Mouse (Mus musculus) gastrocnemius, postnatal 10 days (tissue): ENCODE data around the gene Snx29. TPM values are rescaled to one million over a fixed set of nuclear protein-coding genes. Genes with fewer than 3 reads are reported as not detected.

Experiments
- DNase-seq: peaks from one replicate; pipeline ENCODE4 v3.0.0; 2021; ENCODE audit warnings: mixed read lengths
- total RNA-seq, 2 experiments: library from RNA; stranded (reverse); gene quantifications; 2 replicates each; pipeline ENCODE4 v1.2.3; 2021

The Snx29 gene
- total RNA-seq, 2 experiments from 2014 or later, result 12.9 to 16.0 TPM

DNA sequence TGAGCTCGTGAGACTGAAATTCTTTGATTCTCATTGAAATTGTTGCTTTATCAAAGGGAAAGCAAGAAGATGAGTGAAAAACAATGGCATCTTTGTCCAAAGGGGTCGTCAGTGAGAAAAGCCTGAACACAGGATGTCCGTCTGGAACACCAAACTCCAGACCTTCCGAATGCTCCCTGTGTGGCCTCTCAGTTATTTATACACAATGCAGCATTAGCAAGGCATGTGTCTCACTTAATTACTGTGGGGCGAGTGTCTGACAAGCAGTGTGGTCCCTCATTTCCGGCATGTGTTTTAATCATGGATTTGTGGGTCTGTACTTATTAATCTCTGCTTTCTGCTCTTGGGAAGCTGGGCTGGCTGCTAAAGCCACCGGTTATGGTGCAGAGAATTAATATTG is 275.1 kb downstream of the Snx29 start:
- DNase-seq, result no peak

DNA sequence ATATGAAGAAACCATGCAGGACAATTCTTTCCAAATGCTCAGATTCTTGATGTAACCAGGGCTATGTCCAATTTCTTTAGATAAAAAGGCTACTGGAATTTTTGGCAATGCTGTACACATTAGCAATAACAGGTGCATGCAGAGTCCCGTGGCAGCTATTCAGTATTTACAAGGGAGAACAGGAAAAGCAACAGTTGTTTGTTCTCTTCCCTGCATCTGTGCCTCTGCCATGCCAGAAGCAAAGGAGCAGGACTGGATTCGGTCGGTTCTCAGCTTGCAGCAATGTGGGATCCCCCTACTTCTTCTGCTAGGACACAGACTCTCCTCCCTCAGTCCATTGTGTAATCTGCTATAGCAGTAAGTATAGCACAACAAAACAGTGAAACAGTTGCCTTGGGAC is 276.8 kb downstream of the Snx29 start:
- no peak for DNase-seq

- DNase-seq, result no peak
These were observed 278.8 kb downstream of the Snx29 start for GRCm38 (mm10) chr16:11601336-11602082.

DNA sequence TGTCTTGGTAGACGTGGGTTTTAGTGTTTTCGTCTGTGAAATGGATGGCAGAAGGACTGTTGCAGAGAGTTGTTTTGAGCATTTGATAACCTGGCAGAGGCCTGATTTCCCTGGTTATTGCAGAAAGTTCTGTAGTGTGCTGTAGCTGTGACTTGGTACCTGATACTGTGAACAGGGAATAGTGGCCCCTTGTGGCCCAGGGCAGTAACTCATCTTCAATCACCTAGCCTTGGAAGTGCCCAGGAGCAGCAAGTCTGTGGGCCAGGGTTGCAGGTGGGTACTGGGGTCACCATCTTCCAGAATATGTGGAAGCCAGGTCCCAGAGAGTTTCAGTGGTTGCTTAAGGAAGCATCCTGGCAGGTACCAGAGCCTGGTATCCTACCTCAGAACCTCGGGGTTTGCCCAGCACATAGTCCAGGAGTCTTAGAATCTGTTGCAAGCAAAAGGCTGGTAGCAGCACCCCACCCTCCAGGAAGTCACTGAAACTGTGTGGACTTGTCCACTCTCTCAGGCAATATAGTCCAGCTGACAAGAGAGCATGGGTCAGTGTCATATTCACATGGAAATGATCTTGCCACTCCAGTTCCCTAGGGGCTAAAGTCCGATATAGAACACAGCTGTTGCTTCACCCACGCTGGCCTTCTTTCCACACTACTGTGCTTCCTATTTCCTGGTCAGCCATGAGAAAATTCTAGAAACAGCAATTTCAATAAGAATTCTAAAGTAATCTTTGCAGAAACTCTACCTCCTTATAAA is 281.1 kb downstream of the Snx29 start:
- DNase-seq, result no peak

DNA sequence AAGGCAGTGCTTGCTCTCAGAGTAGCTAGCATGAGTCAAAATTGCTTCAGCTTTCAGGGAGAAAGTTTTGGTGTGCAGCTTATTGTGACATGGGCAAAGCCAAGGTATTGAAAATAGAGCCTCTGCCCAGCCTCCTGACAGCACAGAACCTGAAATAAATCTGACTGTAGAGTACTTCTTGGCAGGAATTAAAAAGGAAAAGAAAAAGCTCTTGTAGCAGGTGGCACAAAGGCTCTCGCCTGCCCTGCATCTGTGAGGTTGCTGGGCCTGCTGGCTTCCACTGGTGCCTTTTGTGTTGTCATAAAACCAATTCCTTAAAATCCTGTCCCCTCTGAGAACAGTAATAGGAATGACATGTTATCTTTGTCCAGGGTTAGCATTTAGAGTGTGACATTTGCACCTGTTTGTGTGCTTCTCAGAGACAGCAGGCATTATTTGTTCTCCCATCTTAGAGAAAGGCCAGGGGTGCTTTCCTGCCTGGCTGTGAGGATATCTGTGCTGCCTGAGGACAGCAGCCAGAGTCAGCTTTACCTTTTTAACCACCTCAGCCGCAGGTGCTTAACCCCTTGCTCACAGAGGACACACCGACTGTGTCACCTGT is 289.9 kb downstream of the Snx29 start:
- no peak for DNase-seq

DNA sequence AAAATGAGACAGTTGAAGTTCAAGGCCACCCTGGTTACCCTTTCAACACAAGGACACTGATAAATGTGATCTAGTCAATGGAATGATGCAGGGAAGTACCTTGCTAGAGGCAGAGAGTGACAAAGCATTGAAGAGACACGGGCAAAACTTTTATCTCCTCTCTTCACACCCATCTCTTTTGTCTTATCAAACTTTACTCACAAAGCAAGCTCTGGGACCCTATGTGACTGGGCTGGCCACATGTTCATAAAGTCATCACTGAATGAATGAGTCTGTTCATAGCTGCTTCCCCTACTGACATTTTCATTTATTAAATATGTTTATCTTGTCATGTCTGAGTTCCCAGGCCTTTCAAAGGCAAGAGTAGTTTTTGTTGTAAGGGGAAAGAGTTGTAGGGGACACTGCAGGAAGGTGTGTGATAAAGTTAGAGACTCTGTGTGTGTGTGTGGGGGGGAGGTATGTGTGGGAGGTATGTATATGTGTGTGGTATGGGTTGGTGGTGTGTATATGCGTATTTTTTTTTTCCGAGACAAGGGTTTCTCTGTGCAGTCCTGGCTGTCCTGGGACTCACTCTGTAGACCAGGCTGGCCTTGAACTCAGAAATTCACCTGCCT is 291.8 kb downstream of the Snx29 start:
- no peak for DNase-seq

GRCm38 (mm10) chr16:11615633-11616032 is 292.9 kb downstream of the Snx29 start:
- no peak for DNase-seq

DNA sequence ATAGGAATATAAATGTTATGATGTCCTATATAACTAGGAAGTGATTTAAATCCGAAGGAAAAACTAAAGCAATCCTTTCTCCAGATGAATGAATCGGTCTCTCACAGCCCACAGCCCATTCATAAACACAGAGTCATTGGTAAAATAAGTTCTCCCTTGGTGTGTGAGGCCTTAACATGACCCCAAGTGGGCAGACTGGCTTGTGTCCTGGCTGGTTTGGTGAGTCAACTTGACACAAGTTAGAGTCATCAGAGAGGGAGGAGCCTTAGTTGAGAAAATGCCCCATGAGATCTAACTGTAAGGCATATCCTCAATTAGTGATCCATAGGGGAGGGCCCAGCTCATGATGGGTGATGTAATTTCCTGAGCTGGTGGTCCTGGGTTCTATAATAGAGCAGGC is 297.2 kb downstream of the Snx29 start:
- DNase-seq, result no peak

DNA sequence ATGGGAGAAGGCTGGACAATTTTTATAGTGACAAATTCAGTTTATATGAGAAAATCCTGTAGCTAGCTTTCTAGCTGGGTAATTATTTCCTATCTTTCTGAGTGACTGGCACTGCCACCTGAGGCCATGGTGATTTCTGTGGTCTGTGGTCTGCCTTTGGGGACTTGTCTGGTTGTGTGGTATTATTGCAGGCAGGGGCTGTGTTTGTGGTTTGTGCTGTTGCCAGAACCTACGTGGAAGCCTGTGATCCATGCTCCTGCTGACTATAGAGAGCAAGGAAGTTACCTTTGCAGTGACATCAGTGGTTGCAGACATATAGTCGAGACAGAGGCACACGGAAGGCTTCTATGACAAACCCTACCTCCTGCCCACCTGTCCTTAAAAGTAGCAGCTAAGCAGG is 298.3 kb downstream of the Snx29 start:
- no peak for DNase-seq

DNA sequence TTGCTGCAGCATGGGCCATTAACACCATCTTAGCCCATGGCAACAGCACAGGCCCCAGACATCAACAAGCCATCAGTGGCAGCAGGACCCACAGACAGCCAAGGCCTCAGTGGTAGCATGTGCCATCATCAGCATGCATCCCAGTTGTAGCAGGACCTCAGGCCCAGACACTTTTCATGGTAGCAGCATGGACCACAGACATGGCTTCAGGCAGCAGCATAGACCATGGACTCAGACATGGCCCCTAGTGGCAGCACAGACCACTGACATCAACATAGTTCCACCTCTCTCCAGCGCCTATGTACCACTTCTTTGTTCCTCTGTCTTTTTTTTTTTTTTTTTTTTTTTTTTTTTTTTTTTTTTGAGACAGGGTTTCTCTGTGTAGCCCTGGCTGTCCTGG is 299.0 kb downstream of the Snx29 start:
- no peak for DNase-seq

DNA sequence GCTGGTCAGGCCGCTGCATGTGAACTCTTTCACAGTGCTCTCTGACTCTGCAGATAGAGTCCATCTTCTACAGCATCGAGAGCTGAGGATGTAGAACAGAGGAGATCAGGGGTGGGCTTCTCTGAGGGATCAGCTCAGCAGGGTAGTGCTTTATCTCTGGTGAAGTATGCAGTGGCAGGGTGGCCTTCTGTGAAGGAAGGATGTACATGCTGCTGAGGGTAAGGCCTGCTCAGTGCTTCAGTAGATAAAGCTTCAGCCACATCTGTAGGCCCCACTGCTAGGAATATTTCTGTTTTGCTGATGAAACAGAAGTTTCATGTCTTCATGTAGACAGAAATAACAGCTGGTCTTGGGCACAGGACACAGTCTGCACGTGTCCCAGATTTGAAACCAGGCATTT is 300.3 kb downstream of the Snx29 start:
- DNase-seq, result no peak

GRCm38 (mm10) chr16:11624121-11624520 is 301.4 kb downstream of the Snx29 start:
- no peak for DNase-seq

- no peak for DNase-seq
These were observed 303.3 kb downstream of the Snx29 start for GRCm38 (mm10) chr16:11626004-11626481.

DNA sequence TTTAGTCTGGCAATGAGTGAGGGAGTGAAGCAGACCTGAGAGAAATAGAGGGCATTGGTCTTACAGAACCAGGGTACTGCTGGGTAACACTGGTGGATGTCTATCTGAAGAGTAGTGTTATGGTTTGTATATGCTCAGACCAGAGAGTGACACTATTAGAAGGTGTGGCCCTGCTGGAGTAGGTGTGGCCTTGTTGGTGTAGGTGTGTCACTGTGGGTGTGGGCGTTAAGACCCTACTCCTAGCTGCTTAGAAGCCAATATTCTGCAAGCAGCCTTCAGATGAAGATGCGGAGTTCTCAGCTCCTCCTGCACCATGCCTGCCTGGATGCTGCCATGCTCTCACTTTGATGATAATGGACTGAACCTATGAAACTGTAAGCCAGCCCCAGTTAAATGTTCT is 303.9 kb downstream of the Snx29 start:
- DNase-seq, result no peak

DNA sequence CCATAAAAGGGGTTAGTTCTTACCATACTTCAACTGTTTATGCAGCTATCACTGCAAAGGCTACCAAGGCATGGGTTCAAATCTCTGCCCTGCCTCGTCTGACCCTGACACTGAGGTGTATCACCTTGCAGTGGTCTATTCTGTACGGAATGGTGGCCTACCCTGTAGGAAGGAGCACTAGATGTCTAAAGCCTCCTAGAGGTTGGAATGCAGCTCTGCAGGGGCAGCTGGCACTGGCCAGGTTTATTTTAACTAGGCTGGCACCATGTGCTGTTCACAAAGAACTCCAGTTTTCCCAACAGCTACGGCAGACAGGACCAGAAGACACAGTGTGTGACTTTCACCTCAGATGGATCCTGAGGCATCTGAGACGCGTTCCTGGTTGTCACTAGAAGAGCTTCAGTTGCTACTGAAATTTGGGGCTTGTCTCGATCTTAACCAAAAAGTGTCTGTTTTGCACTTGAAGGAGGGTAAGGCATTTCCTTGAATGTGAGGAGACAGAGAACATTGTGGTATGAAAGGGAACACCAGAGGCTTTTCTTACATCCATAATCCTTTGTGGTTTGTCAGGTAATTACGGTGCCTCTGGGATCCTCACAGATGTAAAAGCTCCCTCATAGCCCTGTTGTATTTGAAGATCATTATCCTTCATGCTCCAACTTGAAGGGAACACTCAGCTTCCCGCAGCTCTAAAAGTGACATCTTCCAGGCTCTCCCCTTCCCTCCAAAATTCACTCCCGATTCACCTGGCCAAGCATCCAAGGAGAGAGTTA is 305.3 kb downstream of the Snx29 start:
- peak; percentile 25 for DNase-seq

DNA sequence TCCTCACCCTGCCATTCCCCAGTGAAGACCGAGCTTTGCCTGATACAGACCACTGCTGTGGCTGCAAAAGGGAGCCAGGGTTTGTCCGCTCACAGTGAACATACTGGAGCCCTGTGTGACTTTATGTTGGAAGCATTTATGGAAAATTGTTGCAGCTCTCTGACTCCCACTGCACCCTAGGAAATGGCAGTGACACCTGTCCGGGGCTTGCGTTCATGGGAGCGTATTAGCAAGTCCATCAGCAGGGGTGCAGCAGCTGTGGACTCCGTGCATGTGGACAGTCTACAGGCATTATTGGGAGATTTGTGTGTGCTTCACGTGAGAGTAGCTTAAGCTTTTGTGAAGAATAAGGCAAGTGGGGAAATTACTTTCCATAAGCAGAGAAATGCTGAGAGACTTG is 307.0 kb downstream of the Snx29 start:
- DNase-seq, result no peak

DNA sequence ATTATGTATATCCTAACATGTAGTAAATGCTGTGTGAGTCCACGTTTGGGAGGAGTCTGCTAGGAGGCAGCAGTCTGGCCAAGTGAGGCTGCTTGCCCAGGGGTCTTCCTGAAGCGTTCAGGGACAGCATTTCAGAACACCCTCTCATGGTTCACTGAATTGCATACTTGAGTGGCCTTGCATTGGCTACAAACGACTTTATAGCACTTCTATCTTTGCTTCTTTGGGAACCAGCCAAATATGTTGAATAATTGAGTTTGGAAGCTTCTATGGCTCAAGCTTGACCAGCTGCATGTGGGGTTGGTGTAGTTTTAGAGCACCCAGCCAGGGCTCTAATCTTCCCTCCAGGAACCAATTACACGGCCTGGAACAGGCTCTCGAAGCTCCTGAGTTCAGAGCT is 307.8 kb downstream of the Snx29 start:
- DNase-seq, result no peak

DNA sequence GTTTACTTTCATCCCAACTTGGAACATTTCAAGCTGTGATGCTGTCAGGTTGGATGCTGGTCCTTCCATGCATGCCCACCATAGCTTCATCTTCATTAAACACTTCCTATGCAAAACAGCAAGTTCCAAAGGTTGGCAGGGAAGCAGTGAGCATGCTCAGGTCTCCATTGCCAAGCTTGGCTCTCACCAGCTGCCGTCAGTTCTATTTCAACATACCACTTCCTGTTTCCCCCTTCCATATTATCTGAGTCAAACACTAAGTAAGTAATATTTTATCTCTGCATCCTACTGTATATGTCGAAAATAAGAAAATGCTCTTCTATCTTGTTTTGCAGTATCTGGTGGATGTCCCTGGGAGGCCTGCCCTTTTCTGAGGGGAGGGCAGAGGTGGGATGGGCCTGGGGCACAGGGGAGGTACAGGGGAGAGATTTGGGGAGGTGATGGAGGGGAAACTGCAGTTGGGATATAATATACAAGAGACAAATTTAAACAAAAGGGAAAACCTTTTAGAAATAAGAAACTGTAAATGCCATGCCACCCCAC is 309.6 kb downstream of the Snx29 start:
- no peak for DNase-seq

DNA sequence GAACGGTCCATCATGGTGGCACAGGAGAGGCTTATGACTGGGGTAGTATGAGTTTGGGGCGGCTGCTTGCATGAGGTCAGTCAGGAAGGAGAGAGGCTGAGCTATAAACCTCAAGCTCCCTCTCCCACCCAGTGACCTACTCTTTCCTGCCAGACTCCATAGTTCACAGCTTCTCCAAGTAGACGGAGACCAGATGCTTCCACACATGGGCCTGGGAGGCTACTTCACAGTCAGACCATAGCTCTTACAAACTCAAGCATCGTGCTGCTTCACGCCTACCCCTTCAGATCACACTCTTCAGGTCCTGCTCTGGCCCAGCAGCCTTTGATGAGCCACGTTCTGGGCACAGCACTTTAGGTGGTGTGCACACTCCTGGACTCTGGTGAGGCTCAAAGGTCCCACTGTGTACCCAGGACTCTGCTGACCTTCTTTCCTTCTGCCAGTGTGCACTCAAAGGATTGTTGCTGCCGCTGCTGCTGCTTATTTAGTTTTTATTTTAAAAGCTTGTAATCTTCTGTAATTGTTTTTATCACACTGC is 313.6 kb downstream of the Snx29 start:
- DNase-seq, result no peak

DNA sequence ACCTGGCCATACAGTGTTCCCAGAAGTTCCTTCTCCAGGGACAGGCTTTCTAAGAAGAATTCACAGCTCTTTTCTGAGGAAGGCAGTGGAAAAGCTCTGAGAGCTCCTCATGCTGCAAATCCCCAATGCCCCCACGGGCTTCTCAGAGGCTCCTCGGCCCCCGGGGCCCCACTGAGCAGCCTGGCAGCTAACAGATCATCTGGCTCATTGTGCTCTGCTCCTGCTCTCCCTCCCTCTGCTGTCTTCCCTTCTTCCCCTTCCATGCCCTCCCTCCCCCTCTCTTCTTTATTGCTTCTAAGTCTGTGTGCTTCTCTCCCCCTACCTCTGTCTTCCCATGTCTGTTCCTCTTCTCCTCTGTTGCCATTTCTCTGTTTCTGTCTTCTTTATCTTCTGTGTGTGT is 314.2 kb downstream of the Snx29 start:
- DNase-seq, result no peak

- DNase-seq, result no peak
These were observed 315.1 kb downstream of the Snx29 start for GRCm38 (mm10) chr16:11637794-11638193.

GRCm38 (mm10) chr16:11638739-11639138 is 316.0 kb downstream of the Snx29 start:
- no peak for DNase-seq
